Mouse (Mus musculus) midbrain, embryonic 11.5 days (tissue): ENCODE measurements around the gene Tex14. TPM values are rescaled to one million over a fixed set of nuclear protein-coding genes. Genes with fewer than 3 reads are reported as not detected.
"Not testable (repeated sequence)": the region's sequence is repeated elsewhere in the genome, so short reads cannot be mapped to it uniquely, and the experiment has no call there.

Experiments
- ATAC-seq: fragments of 200-750 bp; cut with Nextera tagmentation; 2 replicates; pipeline ENCODE4 v1.8.0; 2017; ENCODE audit warnings: moderate TSS enrichment, moderate library complexity; ENCODE audit not compliant: low FRiP score
- DNase-seq: peaks from one replicate; pipeline ENCODE4 v3.0.0; 2015; ENCODE audit warnings: low spot score; ENCODE audit errors: missing footprints
- H3K27ac ChIP-seq: fragments of 300-500 bp; sonication (generic); 2 replicates; pipeline ENCODE4 v1.5.1; 2014; ENCODE audit warnings: low read depth, low read length
- H3K27me3 ChIP-seq: fragments of 300-500 bp; sonication (generic); 2 replicates; pipeline ENCODE4 v1.6.1; 2014; ENCODE audit warnings: mild to moderate bottlenecking, low read length, moderate library complexity, mixed read lengths; ENCODE audit not compliant: control insufficient read depth, insufficient read depth
- H3K36me3 ChIP-seq: fragments of 300-500 bp; sonication (generic); 2 replicates; pipeline ENCODE4 v1.6.1; 2014; ENCODE audit warnings: mild to moderate bottlenecking, low read length, moderate library complexity, mixed read lengths; ENCODE audit not compliant: control insufficient read depth, insufficient read depth
- H3K4me1 ChIP-seq: fragments of 300-500 bp; sonication (generic); 2 replicates; pipeline ENCODE4 v1.6.1; 2014; ENCODE audit warnings: low read length; ENCODE audit not compliant: control insufficient read depth, insufficient read depth
- H3K4me2 ChIP-seq: fragments of 300-500 bp; sonication (generic); 2 replicates; pipeline ENCODE4 v1.6.1; 2014; ENCODE audit warnings: mild to moderate bottlenecking, moderate library complexity
- H3K4me3 ChIP-seq: fragments of 300-500 bp; sonication (generic); 2 replicates; pipeline ENCODE4 v1.5.1; 2014; ENCODE audit warnings: low read depth, low read length
- H3K9ac ChIP-seq: fragments of 300-500 bp; sonication (generic); 2 replicates; pipeline ENCODE4 v1.6.1; 2014; ENCODE audit warnings: low read length
- H3K9me3 ChIP-seq: fragments of 300-500 bp; sonication (generic); 2 replicates; pipeline ENCODE4 v1.6.1; 2016; ENCODE audit warnings: low read length; ENCODE audit not compliant: control insufficient read depth
- WGBS: fragments of 180-500 bp; shearing (Covaris S2); extraction: QIAGEN DNeasy Blood & Tissue Kit; methylation state at CpG from one replicate; pipeline ENCODE4 v1.1.7; 2014; 5-methylcytosine and 5-hydroxymethylcytosine counted together
- polyA plus RNA-seq: library from polyadenylated mRNA; unstranded; fragments of >200 nt; fragmentation: Nextera tagmentation; extraction: Ambion mirVana; gene quantifications from 2 replicates; pipeline ENCODE4 v1.2.1, GENCODE M21; 2014

Gene Tex14
- polyA plus RNA-seq, 1 experiment from 2014 or later, result 0.30 TPM

DNA sequence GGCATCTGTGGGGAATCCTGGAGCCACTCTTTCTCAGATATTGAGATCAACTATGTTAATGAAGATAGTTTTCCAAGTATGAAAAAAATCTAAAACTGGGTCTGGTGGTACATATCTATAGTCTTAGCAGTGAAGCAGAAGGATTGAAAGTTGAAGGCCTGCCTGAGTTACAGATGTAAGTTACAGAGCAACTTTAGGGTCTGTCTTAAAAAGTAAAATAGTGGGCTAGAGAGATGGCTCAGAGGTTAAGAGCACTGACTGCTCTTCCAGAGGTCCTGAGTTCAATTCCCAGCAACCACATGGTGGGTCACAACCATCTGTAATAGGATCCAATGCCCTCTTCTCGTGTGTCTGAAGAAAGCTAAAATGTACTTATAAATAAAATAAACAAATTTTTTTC lies 27.6 kb downstream of the Tex14 start:
- DNase-seq (no peak), ATAC-seq (no peak)
- Histone ChIP-seq H3K4me3 (no peak overlapping the region), H3K36me3 (no peaks in the 10 kb centered on the region), H3K27ac (no peak overlapping the region), H3K27me3 (no peaks in the 10 kb centered on the region), H3K9me3 (no peaks in the 10 kb centered on the region), H3K4me2 (no peak overlapping the region), H3K9ac (no peak overlapping the region), H3K4me1 (no peaks in the 10 kb centered on the region)
- WGBS, result 80% methylated on average over 1 of the region's 1 CpGs

GRCm38 (mm10) chr11:87432933-87433669 lies 28.2 kb downstream of the Tex14 start:
- no peaks in the 10 kb centered on the region for H3K36me3 ChIP-seq
- no peaks in the 10 kb centered on the region for H3K27me3 ChIP-seq
- H3K27ac ChIP-seq, result no peak overlapping the region
- no peak overlapping the region for H3K4me2 ChIP-seq
- no peak overlapping the region for H3K4me3 ChIP-seq
- no peak overlapping the region for H3K9ac ChIP-seq
- ATAC-seq (no peak), DNase-seq (peak; percentile 45)
- no peaks in the 10 kb centered on the region for H3K9me3 ChIP-seq
- WGBS, result 56% methylated on average over 6 of the region's 6 CpGs
- H3K4me1 ChIP-seq, result no peaks in the 10 kb centered on the region

DNA sequence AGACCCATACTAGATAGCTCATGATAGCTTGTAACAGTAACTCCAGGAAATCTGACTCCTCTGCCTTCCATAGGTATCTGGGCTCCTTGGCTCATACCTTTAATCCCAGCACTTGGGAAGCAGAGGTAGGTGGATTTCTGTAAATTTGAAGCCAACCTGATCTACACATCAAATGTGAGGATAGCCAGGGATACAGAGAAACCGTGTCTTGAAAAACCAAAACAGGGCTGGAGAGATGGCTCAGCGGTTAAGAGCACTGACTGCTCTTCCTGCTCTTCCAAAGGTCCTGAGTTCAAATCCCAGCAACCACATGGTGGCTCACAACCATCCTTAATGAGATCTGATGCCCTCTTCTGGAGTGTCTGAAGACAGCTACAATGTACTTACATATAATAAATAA lies 30.2 kb downstream of the Tex14 start:
- H3K4me2 ChIP-seq, H3K4me3 ChIP-seq, H3K27ac ChIP-seq, H3K9me3 ChIP-seq, H3K27me3 ChIP-seq, H3K9ac ChIP-seq, H3K36me3 ChIP-seq, H3K4me1 ChIP-seq, ATAC-seq: not testable (repeated sequence)
- DNase-seq, result peak; percentile 79
- WGBS, result 92% methylated on average over 2 of the region's 2 CpGs

DNA sequence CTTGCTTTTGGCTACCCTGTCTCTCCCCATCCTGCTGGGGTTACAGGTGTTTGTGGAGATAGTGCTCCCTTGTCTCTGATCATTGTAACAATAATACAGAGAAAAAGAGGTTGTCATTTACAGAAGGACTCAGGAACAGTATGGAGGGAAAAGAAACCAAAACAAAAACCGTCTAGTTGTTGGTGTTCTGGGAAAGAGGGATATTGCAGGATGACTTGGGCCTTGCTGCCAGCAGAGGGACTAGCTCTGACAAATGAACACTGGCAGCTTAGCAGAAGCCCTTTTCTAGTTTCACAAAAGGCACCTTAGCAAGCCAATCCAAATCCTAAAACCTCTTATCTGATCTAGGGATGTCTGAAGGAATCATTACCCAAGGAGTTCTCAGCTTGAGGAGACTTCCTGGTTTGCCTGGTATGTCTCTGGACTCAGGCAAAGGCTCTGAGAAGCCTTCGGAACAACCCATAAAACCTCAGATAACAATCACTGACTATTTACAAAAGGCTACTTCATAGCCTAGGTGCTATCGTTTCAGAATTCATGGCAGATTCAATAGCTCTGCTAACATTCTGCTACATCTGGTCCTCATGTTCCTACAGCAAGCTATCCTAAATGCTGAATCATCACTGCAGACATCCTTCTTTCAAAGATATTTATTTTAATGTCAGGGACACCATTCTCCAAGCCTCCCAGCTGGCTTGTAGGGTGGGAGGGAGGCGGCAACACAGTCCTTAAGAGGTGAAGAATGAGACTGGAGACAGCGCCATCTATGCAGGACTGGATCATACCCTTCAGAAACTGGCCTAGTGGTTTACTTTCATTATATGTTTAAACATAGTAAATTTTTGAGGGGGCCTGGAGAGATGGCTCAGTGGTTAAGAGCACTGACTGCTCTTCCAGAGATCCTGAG lies 31.7 kb downstream of the Tex14 start:
- H3K4me1 ChIP-seq, result no peaks in the 10 kb centered on the region
- ATAC-seq (no peak), DNase-seq (peak; percentile 78)
- 75% methylated on average over 5 of the region's 5 CpGs for WGBS
- H3K27ac ChIP-seq, result no peak overlapping the region
- H3K4me3 ChIP-seq, result no peak overlapping the region
- no peak overlapping the region for H3K9ac ChIP-seq
- no peak overlapping the region for H3K4me2 ChIP-seq
- no peaks in the 10 kb centered on the region; the same call in 1 of the 2 replicates for H3K27me3 ChIP-seq
- H3K9me3 ChIP-seq, result no peaks in the 10 kb centered on the region
- H3K36me3 ChIP-seq, result no peaks in the 10 kb centered on the region

GRCm38 (mm10) chr11:87439796-87440420 lies 35.0 kb downstream of the Tex14 start:
- DNase-seq (peak; percentile 59), ATAC-seq (no peak)
- peaks cover 3% of the 10 kb centered on the region; the same call in 1 of the 2 replicates for H3K27me3 ChIP-seq
- H3K9me3 ChIP-seq, result no peaks in the 10 kb centered on the region
- no peaks in the 10 kb centered on the region for H3K4me1 ChIP-seq
- H3K9ac ChIP-seq, result no peak overlapping the region
- no peaks in the 10 kb centered on the region for H3K36me3 ChIP-seq
- no peak overlapping the region for H3K27ac ChIP-seq
- 89% methylated on average over 10 of the region's 10 CpGs for WGBS
- H3K4me2 ChIP-seq, result no peak overlapping the region
- no peak overlapping the region for H3K4me3 ChIP-seq

DNA sequence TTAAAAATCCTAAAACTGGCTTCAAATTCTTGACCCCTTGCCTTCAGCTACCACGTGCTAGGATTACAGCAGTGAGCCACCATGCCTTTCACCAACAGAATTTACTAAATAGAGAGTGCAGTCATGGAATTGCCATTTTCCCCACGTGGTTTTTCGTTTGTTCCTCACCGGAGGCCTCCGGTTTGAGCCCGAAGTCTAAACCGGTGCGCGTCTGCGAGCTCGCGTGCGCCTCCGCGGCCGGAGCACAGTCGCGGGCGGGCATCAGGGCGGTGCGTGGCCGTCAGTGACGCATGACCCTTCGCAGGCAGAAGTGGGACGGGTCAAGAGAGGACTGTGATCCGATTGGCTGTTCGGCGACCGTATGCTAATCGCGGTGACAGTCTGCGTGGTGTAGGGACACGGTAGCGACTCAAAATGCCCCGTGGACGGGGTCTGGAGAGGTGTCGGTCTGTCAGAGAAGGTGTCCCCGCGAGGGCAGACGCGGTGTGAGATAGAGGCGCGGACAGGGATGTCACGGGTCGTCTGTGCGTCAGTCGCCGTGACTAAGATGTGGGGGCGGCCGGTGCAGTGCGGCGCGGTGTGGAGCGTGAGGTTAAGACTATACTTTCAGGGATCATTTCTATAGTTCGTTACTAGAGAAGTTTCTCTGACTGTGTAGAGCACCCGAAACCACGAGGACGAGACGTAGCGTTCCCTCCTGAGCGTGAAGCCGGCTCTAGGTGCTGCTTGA lies 37.9 kb downstream of the Tex14 start:
- peak overlapping the region; percentile 25; the same call in 1 of the 2 replicates for H3K27ac ChIP-seq
- ATAC-seq, result peak; percentile 99

DNA sequence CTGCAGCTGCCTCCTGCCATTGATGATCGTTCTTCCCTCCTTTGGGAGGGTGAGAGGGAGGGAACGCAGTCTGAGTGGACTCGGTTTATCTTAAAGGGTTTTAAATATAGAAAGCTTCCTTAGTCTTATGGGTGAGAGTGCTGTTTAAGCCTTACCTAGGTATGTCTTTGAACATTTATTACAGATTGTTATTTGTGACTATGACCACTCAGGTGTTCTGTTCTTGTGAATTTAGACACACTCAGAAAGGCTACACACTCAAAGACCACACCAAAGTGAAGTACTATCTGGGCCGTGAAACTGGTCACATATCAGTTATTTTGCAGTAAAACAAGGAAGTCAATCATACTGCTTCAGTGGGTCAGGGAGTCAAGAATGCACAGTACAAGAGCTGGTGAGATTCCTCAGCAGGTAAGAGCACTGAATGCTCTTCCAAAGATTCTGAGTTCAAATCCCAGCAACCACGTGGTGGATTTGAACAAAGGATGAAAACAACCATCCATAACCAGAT lies 38.6 kb downstream of the Tex14 start:
- Histone ChIP-seq H3K9me3 (no peaks in the 10 kb centered on the region), H3K4me2 (no peak overlapping the region), H3K9ac (no peak overlapping the region), H3K27ac (no peak overlapping the region), H3K36me3 (no peaks in the 10 kb centered on the region), H3K4me3 (no peak overlapping the region), H3K27me3 (peaks cover 3% of the 10 kb centered on the region; the same call in 1 of the 2 replicates), H3K4me1 (no peaks in the 10 kb centered on the region)
- ATAC-seq, result no peak
- WGBS, result 2% methylated on average over 4 of the region's 5 CpGs
- peak; percentile 92 for DNase-seq

More for the DNA sequence above, 37.9 kb downstream of the Tex14 start:
- not testable (repeated sequence) for H3K4me1 ChIP-seq, H3K27me3 ChIP-seq, H3K9me3 ChIP-seq, H3K36me3 ChIP-seq
- H3K9ac ChIP-seq, result peak overlapping the region; percentile 51
- peak; percentile 96 for DNase-seq
- H3K4me3 ChIP-seq, result peak overlapping the region; percentile 19; the same call in 1 of the 2 replicates
- peak overlapping the region; percentile 41 for H3K4me2 ChIP-seq
- under 1% methylated on average over 31 of the region's 62 CpGs for WGBS

GRCm38 (mm10) chr11:87444056-87444455 lies 39.2 kb downstream of the Tex14 start:
- not testable (repeated sequence) for H3K27me3 ChIP-seq, ATAC-seq, H3K9ac ChIP-seq, H3K27ac ChIP-seq, H3K4me3 ChIP-seq, H3K4me1 ChIP-seq, H3K36me3 ChIP-seq, H3K9me3 ChIP-seq, H3K4me2 ChIP-seq
- DNase-seq, result peak; percentile 31
- WGBS, result 73% methylated on average over 10 of the region's 10 CpGs
